Mouse (Mus musculus) MEL (cell line): ENCODE data around the gene Galnt2. TPM values are rescaled to one million over a fixed set of nuclear protein-coding genes. Genes with fewer than 3 reads are reported as not detected.

Experiments used
- DNase-seq: peaks from one replicate; pipeline ENCODE4 v3.0.0; 2011; ENCODE audit warnings: low read depth, low spot score
- H3K27ac ChIP-seq: 2 replicates; pipeline ENCODE4 v1.5.1; 2012; ENCODE audit warnings: low read depth, mild to moderate bottlenecking, control low read depth, low read length, moderate library complexity; ENCODE audit not compliant: control insufficient read depth
- H3K27me3 ChIP-seq, 2 experiments: fragments of 150-350 bp in 1 of 2; sonication (generic) in 1 of 2; 2 replicates each; pipeline ENCODE4 v1.6.1; 2012; ENCODE audit warnings: low read length in 2 of 2, mild to moderate bottlenecking in 2 of 2, improper control_type of control experiment in 1 of 2, moderate library complexity in 1 of 2; ENCODE audit not compliant: insufficient read depth in 2 of 2, control insufficient read depth in 1 of 2
- H3K36me3 ChIP-seq, 2 experiments: 2 replicates each; pipeline ENCODE4 v1.6.1; 2012 to 2014; ENCODE audit warnings: low read length in 2 of 2, improper control_type of control experiment in 1 of 2, inconsistent platforms in 1 of 2, mild to moderate bottlenecking in 1 of 2; ENCODE audit not compliant: insufficient read depth in 2 of 2, control insufficient read depth in 1 of 2
- H3K4me1 ChIP-seq, 2 experiments: fragments of 150-350 bp in 1 of 2; sonication (generic) in 1 of 2; 2 replicates each; pipeline ENCODE4 v1.6.1; 2012; ENCODE audit warnings: low read length in 2 of 2, improper control_type of control experiment in 1 of 2, mild to moderate bottlenecking in 1 of 2; ENCODE audit not compliant: insufficient read depth in 2 of 2, control insufficient read depth in 1 of 2
- H3K4me3 ChIP-seq, 2 experiments: fragments of 150-350 bp in 1 of 2; sonication (generic) in 1 of 2; 2 replicates each; pipeline ENCODE4 v1.5.1; 2012; ENCODE audit warnings: low read depth in 2 of 2, low read length in 2 of 2, mild to moderate bottlenecking in 2 of 2, moderate library complexity in 2 of 2, control low read depth in 1 of 2, improper control_type of control experiment in 1 of 2; ENCODE audit not compliant: control insufficient read depth in 1 of 2, insufficient read depth in 1 of 2
- H3K79me2 ChIP-seq: 2 replicates; pipeline ENCODE4 v1.6.1; 2012; ENCODE audit warnings: mild to moderate bottlenecking, low read length, moderate library complexity; ENCODE audit not compliant: control insufficient read depth, poor library complexity, insufficient read depth
- H3K9ac ChIP-seq: 2 replicates; pipeline ENCODE4 v1.6.1; 2012; ENCODE audit warnings: low read depth, mild to moderate bottlenecking, control low read depth, low read length, moderate library complexity; ENCODE audit not compliant: control insufficient read depth, poor library complexity, severe bottlenecking
- H3K9me3 ChIP-seq: fragments of 150-350 bp; sonication (generic); replicated peaks from 2 replicates; pipeline ENCODE4 v1.6.1; 2012; ENCODE audit warnings: mild to moderate bottlenecking, low read length, improper control_type of control experiment, moderate library complexity; ENCODE audit not compliant: insufficient read depth
- CTCF ChIP-seq, 3 experiments: IDR thresholded peaks in 2 of 3; conservative IDR thresholded peaks in 1 of 3; 2 replicates each; pipeline ENCODE4 v1.5.1; 2011 to 2012; ENCODE audit warnings: low read length in 3 of 3, low read depth in 2 of 3, mild to moderate bottlenecking in 2 of 3, improper control_type of control experiment in 1 of 3, inconsistent platforms in 1 of 3, mixed read lengths in 1 of 3, moderate library complexity in 1 of 3; ENCODE audit not compliant: control insufficient read depth in 1 of 3, insufficient read depth in 1 of 3, poor library complexity in 1 of 3, severe bottlenecking in 1 of 3
- EP300 ChIP-seq, 2 experiments: IDR thresholded peaks; 2 replicates each; pipeline ENCODE4 v1.6.1; 2011; ENCODE audit warnings: improper control_type of control experiment in 2 of 2, low read length in 2 of 2, low read depth in 1 of 2, mild to moderate bottlenecking in 1 of 2
- GABPA ChIP-seq: IDR thresholded peaks from 2 replicates; pipeline ENCODE4 v1.6.1; 2012; ENCODE audit warnings: low read depth, mild to moderate bottlenecking, inconsistent platforms, low read length, improper control_type of control experiment, moderate library complexity
- GATA1 ChIP-seq: IDR thresholded peaks from 2 replicates; pipeline ENCODE4 v1.6.1; 2011; ENCODE audit warnings: low read depth, low read length, improper control_type of control experiment
- HCFC1 ChIP-seq: IDR thresholded peaks from 2 replicates; pipeline ENCODE4 v1.6.1; 2012; ENCODE audit warnings: low read depth, mild to moderate bottlenecking, inconsistent platforms, low read length, improper control_type of control experiment, moderate library complexity
- MAZ ChIP-seq: IDR thresholded peaks from 2 replicates; pipeline ENCODE4 v1.6.1; 2012; ENCODE audit warnings: low read depth, mild to moderate bottlenecking, inconsistent platforms, low read length, improper control_type of control experiment
- MXI1 ChIP-seq: IDR thresholded peaks from 2 replicates; pipeline ENCODE4 v1.6.1; 2011; ENCODE audit warnings: mild to moderate bottlenecking, low read depth, low read length, improper control_type of control experiment
- NRF1 ChIP-seq: IDR thresholded peaks from 2 replicates; pipeline ENCODE4 v1.6.1; 2014; ENCODE audit warnings: low read depth, mild to moderate bottlenecking, inconsistent platforms, low read length, improper control_type of control experiment, moderate library complexity; ENCODE audit not compliant: poor library complexity, insufficient read depth, severe bottlenecking
- POLR2A ChIP-seq, 2 experiments: IDR thresholded peaks; 2 replicates each; pipeline ENCODE4 v1.6.1; 2011 to 2012; ENCODE audit warnings: low read length in 2 of 2, mild to moderate bottlenecking in 2 of 2, control low read depth in 1 of 2, improper control_type of control experiment in 1 of 2, low read depth in 1 of 2, moderate library complexity in 1 of 2; ENCODE audit not compliant: control insufficient read depth in 1 of 2, insufficient read depth in 1 of 2, poor library complexity in 1 of 2
- POLR2AphosphoS2 ChIP-seq: IDR thresholded peaks from 2 replicates; pipeline ENCODE4 v1.6.1; 2011; ENCODE audit warnings: low read length, improper control_type of control experiment
- RCOR1 ChIP-seq: IDR thresholded peaks from 2 replicates; pipeline ENCODE4 v1.6.1; 2012; ENCODE audit warnings: low read depth, mild to moderate bottlenecking, inconsistent platforms, low read length, improper control_type of control experiment
- SIN3A ChIP-seq: IDR thresholded peaks from 2 replicates; pipeline ENCODE4 v1.6.1; 2012; ENCODE audit warnings: low read length, improper control_type of control experiment, inconsistent platforms
- SMC3 ChIP-seq: IDR thresholded peaks from 2 replicates; pipeline ENCODE4 v1.6.1; 2011; ENCODE audit warnings: low read depth, low read length, improper control_type of control experiment
- TBP ChIP-seq: IDR thresholded peaks from 2 replicates; pipeline ENCODE4 v1.8.0; 2011; ENCODE audit warnings: low read depth, low read length, improper control_type of control experiment
- UBTF ChIP-seq: IDR thresholded peaks from 2 replicates; pipeline ENCODE4 v1.6.1; 2012; ENCODE audit warnings: low read depth, mild to moderate bottlenecking, inconsistent platforms, low read length, improper control_type of control experiment, moderate library complexity, borderline replicate concordance; ENCODE audit not compliant: insufficient read depth
- USF1 ChIP-seq: IDR thresholded peaks from 2 replicates; pipeline ENCODE4 v1.6.1; 2014; ENCODE audit warnings: low read depth, mild to moderate bottlenecking, inconsistent platforms, low read length, improper control_type of control experiment, moderate library complexity
- ZC3H11A ChIP-seq: IDR thresholded peaks from 2 replicates; pipeline ENCODE4 v1.6.1; 2012; ENCODE audit warnings: low read depth, mild to moderate bottlenecking, inconsistent platforms, low read length, improper control_type of control experiment
- ZMIZ1 ChIP-seq: IDR thresholded peaks from 2 replicates; pipeline ENCODE4 v1.6.1; 2012; ENCODE audit warnings: low read depth, mild to moderate bottlenecking, inconsistent platforms, low read length, improper control_type of control experiment, moderate library complexity
- polyA plus RNA-seq, 2 experiments: library from polyadenylated mRNA; stranded (reverse) in 1 of 2; unstranded in 1 of 2; fragments of >175 nt in 1 of 2; fragments of >200 nt in 1 of 2; gene quantifications; 2 replicates each; pipeline versions ENCODE4 v1.2.1 to v1.2.4; 2012; ENCODE audit warnings: low replicate concordance in 2 of 2, low read depth in 1 of 2; ENCODE audit not compliant: insufficient read length in 2 of 2, insufficient read depth in 1 of 2, missing spikeins in 1 of 2
- total RNA-seq: library from RNA; depleted of rRNA; stranded (reverse); fragments of 300-350 nt; gene quantifications from 2 replicates; pipeline ENCODE4 v1.2.3, GENCODE M21; 2012

Gene Galnt2
- total and polyA plus RNA-seq, 3 experiments, result 12.0 to 14.5 TPM; not detected in 1

GRCm38 (mm10) chr8:124336302-124336701, 105.1 kb downstream of the Galnt2 start:
- Histone ChIP-seq H3K4me3 (no peak overlapping the region), H3K27ac (no peak overlapping the region)
- no peak for TF ChIP-seq POLR2A (IDR thresholded peaks at IDR 0.05; ENCODE audit: control insufficient read depth in 1 of 2, insufficient read depth in 1 of 2, low read depth in 1 of 2, low read length in 2 of 2, poor library complexity in 1 of 2)
- TF ChIP-seq RCOR1, result no peak
- TF ChIP-seq, all 39 proteins: peak for 0
- H3K79me2 ChIP-seq, result no peaks in the 10 kb centered on the region
- H3K9me3 ChIP-seq, result no peaks in the 10 kb centered on the region
- H3K9ac ChIP-seq, result no peak overlapping the region
- no peaks in the 10 kb centered on the region for H3K4me1 ChIP-seq
- no peaks in the 10 kb centered on the region for H3K36me3 ChIP-seq
- H3K27me3 ChIP-seq, result no peaks in the 10 kb centered on the region
- DNase-seq, result no peak

GRCm38 (mm10) chr8:124339742-124340141, 108.6 kb downstream of the Galnt2 start:
- Histone ChIP-seq H3K27ac (no peak overlapping the region), H3K27me3 (no peaks in the 10 kb centered on the region), H3K36me3 (no peaks in the 10 kb centered on the region), H3K79me2 (no peaks in the 10 kb centered on the region), H3K4me1 (no peaks in the 10 kb centered on the region), H3K9ac (no peak overlapping the region), H3K9me3 (no peaks in the 10 kb centered on the region), H3K4me3 (no peak overlapping the region)
- TF ChIP-seq CTCF (IDR thresholded peaks at IDR 0.05 in 2 of 3, conservative IDR thresholded peaks at IDR 0.05 in 1 of 3; ENCODE audit: control insufficient read depth in 1 of 3, insufficient read depth in 1 of 3, low read depth in 2 of 3, low read length in 3 of 3, poor library complexity in 1 of 3, severe bottlenecking in 1 of 3) (no peak), EP300 (IDR thresholded peaks at IDR 0.05; ENCODE audit: low read depth in 1 of 2, low read length in 2 of 2) (no peak), ZMIZ1 (no peak), GATA1 (no peak), GABPA (no peak), TBP (no peak), HCFC1 (no peak), ZC3H11A (no peak), SMC3 (no peak), NRF1 (no peak), MXI1 (no peak), SIN3A (no peak), USF1 (no peak), MAZ (no peak), UBTF (no peak), POLR2AphosphoS2 (no peak)
- DNase-seq, result no peak
